In genomic region chr5:120887413-120887812, GRCm38 (mm10) we compare ENCODE assay signal across 17 mouse cellular contexts. TPM values are rescaled to one million over a fixed set of nuclear protein-coding genes. Genes with fewer than 3 reads are reported as not detected.
A peak's percentile ranks its signal among the peaks of the same experiment; 100 is the strongest.
DNase-seq lines count a peak whose midpoint lies in the region; ATAC-seq and TF ChIP-seq lines count a peak whose summit lies in the region.
"Not testable (repeated sequence)": the region's sequence is repeated elsewhere in the genome, so short reads cannot be mapped to it uniquely, and the experiment has no call there.
"Had no signal": no experiment of that assay in that cellular context is flagged by ENCODE, and none has a peak within 500 bp of the region (broad histone marks: within the 10 kb centered on the region; RNA-seq: fewer than 3 reads in every experiment).

Oas1g (minus strand) TSS chr5:120887613.

- peaks cover 17% of the 10 kb centered on the region for H3K9me3 ChIP-seq in E14TG2a.4 (ENCODE audit: low read length)

- ATAC-seq in erythroblast, adult 5-6 weeks (replicated peaks; ENCODE audit: low FRiP score, poor library complexity, severe bottlenecking): peak; percentile 38; the same call in 1 of the 2 replicates
- ATAC-seq in hematopoietic stem cell, adult 5-6 weeks (replicated peaks in 1 of 2; ENCODE audit: insufficient read depth in 1 of 2, low FRiP score in 2 of 2, low TSS enrichment in 1 of 2, low read depth in 1 of 2, poor library complexity in 2 of 2, severe bottlenecking in 2 of 2): peak; percentile 29 to 42; a peak in 2 of 4 replicates
- 0 out of 2 replicates have a peak, but pooled peaks have one; percentile 41 for ATAC-seq in megakaryocyte-erythroid progenitor cell, adult 5-6 weeks (replicated peaks; ENCODE audit: low FRiP score, low TSS enrichment, poor library complexity, severe bottlenecking)

- H3K4me3 ChIP-seq in E14TG2a.4 (replicated peaks; ENCODE audit: low read length): peak within 1 kb of the TSS; percentile 60
- not testable (repeated sequence) for H3K4me3 ChIP-seq in thymus, adult 2 months (ENCODE audit: control insufficient read depth, insufficient read depth, low read length)

- not testable (repeated sequence) for H3K27me3 ChIP-seq in E14TG2a.4 (ENCODE audit: insufficient read depth, low read length); thymus, adult 2 months (ENCODE audit: control insufficient read depth, insufficient read depth, low read length)

- peaks cover 28% of the 10 kb centered on the region for H3K36me3 ChIP-seq in E14TG2a.4 (ENCODE audit: insufficient read depth, low read length)
- not testable (repeated sequence) for H3K36me3 ChIP-seq in thymus, adult 2 months (ENCODE audit: control insufficient read depth, insufficient read depth, low read length)

- DNase-seq in ZHBTc4 (ENCODE audit: low read depth, low spot score): peak; percentile 60
- peak; percentile 44 for DNase-seq in large intestine, adult 2 months (ENCODE audit: low read depth, low spot score)
- DNase-seq in lung, postnatal 36 days: peak; percentile 32
- DNase-seq in thymus, adult 2 months: not testable (repeated sequence)

- not testable (repeated sequence) for TF ChIP-seq CTCF in E14TG2a.4 (conservative IDR thresholded peaks at IDR 0.05; ENCODE audit: low read length); thymus, adult 2 months (IDR thresholded peaks at IDR 0.05; ENCODE audit: borderline replicate concordance, control insufficient read depth, extremely low read depth, insufficient read depth, low read length, poor library complexity)

- H3K27ac ChIP-seq in thymus, adult 2 months (ENCODE audit: control insufficient read depth, insufficient read depth, low read length): not testable (repeated sequence)

- peaks cover 50% of the 10 kb centered on the region for H3K4me1 ChIP-seq in E14TG2a.4 (replicated peaks; ENCODE audit: low read depth, low read length)
- H3K4me1 ChIP-seq in thymus, adult 2 months (replicated peaks; ENCODE audit: control insufficient read depth, insufficient read depth, low read length): not testable (repeated sequence)

- not testable (repeated sequence) for TF ChIP-seq POLR2A in thymus, adult 2 months (IDR thresholded peaks at IDR 0.05; ENCODE audit: control insufficient read depth, extremely low read depth, insufficient read depth, low read length, poor library complexity)

- 8% methylated on average over 7 of the region's 9 CpGs for WGBS in large intestine, adult 2 months
- WGBS in thymus, adult 2 months: 36% methylated on average over 4 of the region's 9 CpGs

RNA-seq across cellular contexts. Expression of gene Oas1g, which starts in this region (rescaled TPM):
- total RNA-seq in erythroblast, adult 5-6 weeks (2015; ENCODE audit: low replicate concordance): 1.0 TPM in 1 of 2 replicates, not detected in the other
- total RNA-seq in erythroblast, adult 5-6 weeks (2017; ENCODE audit: low replicate concordance): 0.94 TPM in 1 of 2 replicates, not detected in the other
- 4.8 and 6.2 TPM in 2 replicates for total RNA-seq in hematopoietic stem cell, adult 5-6 weeks (2017)
- 19.2 and 41.4 TPM in 2 replicates for polyA plus RNA-seq in large intestine, adult 2 months (2012; rRNA removed)
- total RNA-seq in megakaryocyte-erythroid progenitor cell, adult 5-6 weeks (2014; fragmentation: Nextera tagmentation): 2.5 TPM in 1 of 2 replicates, not detected in the other
- total RNA-seq in megakaryocyte-erythroid progenitor cell, adult 5-6 weeks (2017): not detected in 2 replicates
- polyA plus RNA-seq in thymus, adult 2 months (2012; rRNA removed): 9.0 and 10.2 TPM in 2 replicates
- total RNA-seq: gastrocnemius, adult 8-10 months; gastrocnemius, postnatal 4 days; layer of hippocampus, adult 2 months; layer of hippocampus, postnatal 14 days; left cerebral cortex, adult 2 months had no signal
- polyA plus RNA-seq: C2C12; erythroblast, embryonic 14.5 days; forebrain, embryonic 12.5 days; hindbrain, embryonic 12.5 days had no signal
